Mouse (Mus musculus): ENCODE results near the gene Uimc1. TPM values are rescaled to one million over a fixed set of nuclear protein-coding genes. Genes with fewer than 3 reads are reported as not detected.

Uimc1 gene
- polyA plus RNA-seq, 1 experiment from 2014 or later = 56.7 TPM

DNA sequence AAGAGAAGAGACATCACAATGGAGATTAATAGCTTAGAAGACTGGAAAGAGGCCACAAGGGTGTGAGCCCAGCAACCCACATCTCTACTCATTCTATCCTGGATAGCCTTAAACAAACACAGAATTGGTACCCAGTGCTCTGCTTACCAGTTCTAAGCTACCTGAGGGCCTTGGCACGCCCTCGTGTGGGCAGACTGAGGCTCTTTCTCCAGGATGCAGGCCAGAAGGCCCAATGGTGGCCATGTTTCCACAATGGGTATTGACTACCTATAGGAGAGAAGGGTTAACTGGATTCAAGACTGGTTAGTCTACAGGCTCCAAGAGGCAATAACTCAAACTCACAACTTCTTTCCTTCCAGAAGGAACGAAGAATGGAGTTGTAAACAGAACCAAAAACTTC is 80.9 kb downstream of the Uimc1 start:
- peaks cover 26% of the 10 kb centered on the region; the same call in 1 of the 2 replicates for H3K36me3 ChIP-seq (ENCODE audit: inconsistent target)
- 55% methylated on average over 3 of the region's 3 CpGs for WGBS (ENCODE audit: missing documents)
- peak overlapping the region; percentile 69 for H3K4me3 ChIP-seq (ENCODE audit: inconsistent target)
- peak overlapping the region; percentile 96 for H3K27ac ChIP-seq
- H3K79me2 ChIP-seq (ENCODE audit: inconsistent target) = peaks cover 58% of the 10 kb centered on the region

DNA sequence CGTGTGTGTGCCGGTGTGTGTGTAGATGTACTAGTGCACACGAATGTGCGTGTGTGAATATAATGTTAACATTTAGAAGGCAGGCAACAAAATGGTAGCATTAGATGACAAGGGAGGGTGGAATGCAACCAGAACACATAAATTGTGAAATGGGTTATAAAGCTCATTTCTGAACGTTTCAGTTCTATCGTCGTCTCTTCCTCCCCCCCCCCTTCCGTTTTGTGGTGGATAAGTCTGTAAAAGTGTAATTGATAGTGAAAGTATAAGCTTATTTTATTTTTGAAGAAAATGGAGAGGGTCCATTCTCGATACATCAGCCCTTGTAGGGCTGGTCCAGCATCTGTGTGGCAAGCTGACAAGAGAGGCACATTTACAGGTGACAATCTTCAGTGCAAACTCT is 81.4 kb downstream of the Uimc1 start:
- WGBS (ENCODE audit: missing documents) = 38% methylated on average over 8 of the region's 9 CpGs
- peaks cover 31% of the 10 kb centered on the region for H3K36me3 ChIP-seq (ENCODE audit: inconsistent target)
- peaks cover 58% of the 10 kb centered on the region for H3K79me2 ChIP-seq (ENCODE audit: inconsistent target)
- peak overlapping the region; percentile 69 for H3K4me3 ChIP-seq (ENCODE audit: inconsistent target)
- peak overlapping the region; percentile 96 for H3K27ac ChIP-seq

DNA sequence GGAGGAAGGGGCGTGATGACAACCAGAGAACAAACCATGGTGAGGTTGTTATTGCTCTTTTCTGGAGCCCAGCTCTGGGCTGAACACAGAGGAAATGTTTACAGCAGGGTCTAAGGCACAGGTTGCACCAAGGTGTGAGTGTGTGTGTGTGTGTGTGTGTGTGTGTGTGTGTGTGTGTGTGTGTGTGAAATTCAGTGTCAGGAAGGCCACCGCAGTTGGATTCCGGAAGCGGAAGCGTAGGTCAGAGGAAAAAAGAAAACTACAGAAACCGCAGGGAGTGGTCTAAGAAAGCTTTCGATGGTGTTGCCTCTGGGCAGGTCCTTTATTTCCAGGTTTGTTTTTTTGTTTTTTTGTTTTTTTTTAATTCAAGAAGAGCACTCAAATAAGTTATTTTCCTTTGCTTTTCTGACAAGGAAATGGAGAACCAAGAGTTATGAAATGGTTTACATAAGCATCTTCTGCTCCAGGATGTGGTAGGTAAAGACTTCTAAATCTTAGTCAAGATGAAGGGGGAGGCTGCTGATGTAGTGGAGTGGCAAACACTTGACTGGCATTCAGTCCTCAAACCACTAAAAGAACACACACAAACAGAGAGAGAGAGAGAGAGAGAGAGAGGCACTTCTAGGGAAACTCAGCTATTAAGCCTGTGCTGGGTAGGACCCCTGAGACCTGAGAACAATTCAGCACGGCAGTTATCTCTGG is 82.1 kb downstream of the Uimc1 start:
- Histone ChIP-seq H3K79me2 (ENCODE audit: inconsistent target) (peaks cover 58% of the 10 kb centered on the region), H3K36me3 (ENCODE audit: inconsistent target) (peaks cover 38% of the 10 kb centered on the region), H3K4me3 (ENCODE audit: inconsistent target) (peak overlapping the region; percentile 69), H3K27ac (peak overlapping the region; percentile 96)
- WGBS (ENCODE audit: missing documents) = 13% methylated on average over 5 of the region's 8 CpGs

DNA sequence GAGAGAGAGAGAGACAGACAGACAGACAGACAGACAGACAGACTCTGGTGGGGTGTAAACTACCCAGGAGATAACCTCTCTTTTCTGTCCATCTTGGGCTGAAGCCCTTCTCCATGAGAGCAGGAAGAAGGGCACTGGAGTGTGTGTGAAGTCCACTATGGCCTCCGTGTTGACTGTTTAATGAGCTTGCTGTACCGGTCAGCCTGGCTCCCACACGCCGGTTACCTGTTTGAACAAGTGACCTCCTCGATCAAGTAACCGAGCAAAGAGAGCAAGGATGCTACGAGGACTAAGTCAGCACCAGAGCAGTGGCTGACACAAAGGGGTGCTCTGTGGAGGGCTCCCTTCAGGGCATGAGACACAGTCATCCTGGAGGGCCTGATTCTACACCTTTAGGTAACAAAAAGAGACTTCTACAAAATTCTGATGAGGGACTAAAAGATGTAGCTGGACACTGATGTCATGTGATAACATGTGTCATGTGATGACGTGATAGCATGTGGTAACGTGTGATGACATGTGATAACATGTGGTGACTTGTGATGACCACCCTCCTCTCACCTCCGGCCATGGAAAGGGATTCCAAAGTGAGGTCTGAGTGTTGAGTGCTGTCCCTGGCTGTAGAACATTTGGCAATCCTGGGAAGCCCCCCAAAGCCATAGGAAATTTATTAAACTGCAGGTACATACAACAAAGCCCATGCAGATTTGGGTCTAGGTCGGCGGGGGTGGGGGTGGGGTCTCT is 82.8 kb downstream of the Uimc1 start:
- 78% methylated on average over 12 of the region's 12 CpGs for WGBS (ENCODE audit: missing documents)
- Histone ChIP-seq H3K27ac (peak overlapping the region; percentile 96), H3K4me3 (ENCODE audit: inconsistent target) (no peak overlapping the region)

GRCm38 (mm10) chr13:55014451-55014850 is 85.6 kb downstream of the Uimc1 start:
- Histone ChIP-seq H3K36me3 (ENCODE audit: inconsistent target) (peaks cover 74% of the 10 kb centered on the region), H3K79me2 (ENCODE audit: inconsistent target) (peaks cover 52% of the 10 kb centered on the region)
- WGBS (ENCODE audit: missing documents) = 77% methylated on average over 6 of the region's 9 CpGs

More for the DNA sequence above, 82.8 kb downstream of the Uimc1 start:
- Histone ChIP-seq H3K36me3 (ENCODE audit: inconsistent target) (peaks cover 45% of the 10 kb centered on the region), H3K79me2 (ENCODE audit: inconsistent target) (peaks cover 58% of the 10 kb centered on the region)

GRCm38 (mm10) chr13:55013702-55014344 is 86.3 kb downstream of the Uimc1 start:
- Histone ChIP-seq H3K27ac (no peak overlapping the region), H3K4me3 (ENCODE audit: inconsistent target) (no peak overlapping the region), H3K36me3 (ENCODE audit: inconsistent target) (peaks cover 76% of the 10 kb centered on the region), H3K79me2 (ENCODE audit: inconsistent target) (peaks cover 46% of the 10 kb centered on the region)
- 59% methylated on average over 8 of the region's 9 CpGs for WGBS (ENCODE audit: missing documents)

More at GRCm38 (mm10) chr13:55014451-55014850, 85.6 kb downstream of the Uimc1 start:
- H3K27ac ChIP-seq = no peak overlapping the region
- H3K4me3 ChIP-seq (ENCODE audit: inconsistent target) = no peak overlapping the region

DNA sequence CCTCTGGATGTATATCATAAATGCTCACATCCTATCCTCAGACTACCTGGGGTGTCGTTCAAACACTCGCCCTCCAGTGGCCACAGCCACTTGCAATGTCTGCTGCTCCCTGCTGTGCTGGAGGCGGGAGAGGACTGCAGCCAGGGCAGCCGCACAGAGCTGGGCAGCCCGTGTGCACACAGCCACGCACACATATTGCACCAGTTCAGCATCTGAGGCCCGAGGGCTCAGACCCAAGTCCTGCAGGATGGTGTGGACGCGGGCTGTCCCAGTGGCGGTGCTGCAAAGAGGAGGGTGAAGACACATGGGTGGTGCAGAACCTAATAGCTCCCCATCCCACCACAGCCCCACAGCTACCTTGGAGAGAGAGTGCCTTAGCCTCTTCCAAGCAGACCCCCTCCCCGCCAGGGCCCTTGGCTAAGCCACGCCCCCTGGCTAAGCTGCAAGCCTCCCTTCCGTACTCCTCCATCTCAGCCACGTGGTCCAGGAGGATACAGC is 88.1 kb downstream of the Uimc1 start:
- H3K79me2 ChIP-seq (ENCODE audit: inconsistent target) = peaks cover 28% of the 10 kb centered on the region
- no peak overlapping the region for H3K27ac ChIP-seq
- WGBS (ENCODE audit: missing documents) = 75% methylated on average over 14 of the region's 14 CpGs
- no peak overlapping the region for H3K4me3 ChIP-seq (ENCODE audit: inconsistent target)
- peaks cover 90% of the 10 kb centered on the region for H3K36me3 ChIP-seq (ENCODE audit: inconsistent target)

GRCm38 (mm10) chr13:55011103-55011502 is 89.0 kb downstream of the Uimc1 start:
- H3K27ac ChIP-seq = no peak overlapping the region
- peaks cover 96% of the 10 kb centered on the region for H3K36me3 ChIP-seq (ENCODE audit: inconsistent target)
- no peak overlapping the region for H3K4me3 ChIP-seq (ENCODE audit: inconsistent target)
- H3K79me2 ChIP-seq (ENCODE audit: inconsistent target) = peaks cover 19% of the 10 kb centered on the region
- 97% methylated on average over 13 of the region's 15 CpGs for WGBS (ENCODE audit: missing documents)

DNA sequence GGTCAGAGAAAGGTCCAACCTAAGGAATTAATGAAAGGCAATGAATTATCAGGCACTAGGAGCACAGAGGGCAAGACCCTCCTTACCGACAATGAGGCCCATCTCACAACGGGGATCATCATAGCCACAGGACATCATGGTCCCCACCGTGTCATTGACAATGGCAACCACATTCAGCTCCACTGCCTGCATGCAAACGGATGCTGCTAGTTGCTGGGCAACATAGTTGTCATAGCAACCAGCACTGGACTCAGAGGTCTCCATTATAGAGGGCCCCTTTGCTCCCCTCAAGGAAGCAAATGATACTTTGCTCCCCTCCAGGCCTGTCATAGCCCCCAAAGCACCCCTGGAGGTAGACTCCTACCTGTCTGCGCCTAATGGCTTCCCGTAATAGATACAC is 91.5 kb downstream of the Uimc1 start:
- Histone ChIP-seq H3K79me2 (ENCODE audit: inconsistent target) (no peaks in the 10 kb centered on the region; the same call in 1 of the 2 replicates), H3K27ac (no peak overlapping the region), H3K36me3 (ENCODE audit: inconsistent target) (peaks cover 83% of the 10 kb centered on the region), H3K4me3 (ENCODE audit: inconsistent target) (no peak overlapping the region)
- 94% methylated on average over 6 of the region's 6 CpGs for WGBS (ENCODE audit: missing documents)

- 95% methylated on average over 7 of the region's 7 CpGs for WGBS (ENCODE audit: missing documents)
- Histone ChIP-seq H3K36me3 (ENCODE audit: inconsistent target) (peaks cover 60% of the 10 kb centered on the region), H3K79me2 (ENCODE audit: inconsistent target) (no peaks in the 10 kb centered on the region), H3K27ac (no peak overlapping the region), H3K4me3 (ENCODE audit: inconsistent target) (no peak overlapping the region)
Measured at GRCm38 (mm10) chr13:55006415-55006742, 93.7 kb downstream of the Uimc1 start.

GRCm38 (mm10) chr13:55005691-55006414 is 94.2 kb downstream of the Uimc1 start:
- WGBS (ENCODE audit: missing documents) = 94% methylated on average over 26 of the region's 31 CpGs
- Histone ChIP-seq H3K79me2 (ENCODE audit: inconsistent target) (no peaks in the 10 kb centered on the region), H3K27ac (no peak overlapping the region), H3K36me3 (ENCODE audit: inconsistent target) (peaks cover 55% of the 10 kb centered on the region), H3K4me3 (ENCODE audit: inconsistent target) (no peak overlapping the region)

GRCm38 (mm10) chr13:55004646-55005045 is 95.5 kb downstream of the Uimc1 start:
- H3K79me2 ChIP-seq (ENCODE audit: inconsistent target) = no peaks in the 10 kb centered on the region
- WGBS (ENCODE audit: missing documents) = 67% methylated on average over 10 of the region's 11 CpGs
- no peak overlapping the region for H3K27ac ChIP-seq
- peaks cover 43% of the 10 kb centered on the region for H3K36me3 ChIP-seq (ENCODE audit: inconsistent target)
- H3K4me3 ChIP-seq (ENCODE audit: inconsistent target) = no peak overlapping the region

DNA sequence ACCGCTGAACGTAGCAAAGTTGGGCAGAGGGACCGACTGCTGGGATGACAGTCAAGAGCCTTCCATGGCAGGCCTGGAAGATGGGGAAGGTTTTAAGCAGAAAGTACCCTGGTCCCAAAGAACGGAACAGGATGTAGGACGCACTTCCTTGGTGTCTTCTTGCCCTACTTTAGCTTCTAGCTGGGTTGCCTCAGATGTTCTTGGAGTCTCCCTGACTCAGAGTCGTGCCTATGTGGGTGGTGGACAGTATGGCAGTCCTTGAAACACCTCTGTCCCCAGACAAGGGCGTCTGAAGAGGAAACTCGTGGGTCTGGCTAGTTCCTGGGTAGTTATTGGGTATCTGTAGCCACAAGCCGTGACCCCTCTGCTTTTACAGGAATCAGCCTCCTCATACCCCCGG is 98.0 kb downstream of the Uimc1 start:
- Histone ChIP-seq H3K36me3 (ENCODE audit: inconsistent target) (peaks cover 18% of the 10 kb centered on the region; the same call in 1 of the 2 replicates), H3K79me2 (ENCODE audit: inconsistent target) (no peaks in the 10 kb centered on the region), H3K4me3 (ENCODE audit: inconsistent target) (no peak overlapping the region), H3K27ac (no peak overlapping the region)
- 67% methylated on average over 9 of the region's 10 CpGs for WGBS (ENCODE audit: missing documents)

DNA sequence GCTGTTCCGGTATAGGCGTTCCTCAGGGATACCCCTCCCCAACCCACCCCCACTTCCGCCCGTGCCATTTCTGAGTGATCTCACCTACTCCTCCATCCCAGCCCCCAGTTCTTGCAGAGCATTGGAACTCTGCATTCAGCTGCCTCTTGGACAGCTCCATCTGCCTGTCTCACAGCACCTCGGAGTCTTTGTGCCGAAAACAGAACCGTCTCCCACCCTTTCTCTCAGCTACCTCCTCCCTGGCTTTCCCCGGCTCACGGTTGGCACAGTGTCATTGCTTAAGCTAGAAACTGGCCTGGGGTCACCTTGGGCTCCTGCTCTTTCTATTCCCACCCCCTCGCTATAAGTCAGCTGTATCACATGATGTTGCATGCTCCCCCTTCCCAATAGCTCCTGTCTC is 99.7 kb downstream of the Uimc1 start:
- no peak overlapping the region for H3K27ac ChIP-seq
- H3K79me2 ChIP-seq (ENCODE audit: inconsistent target) = no peaks in the 10 kb centered on the region
- 89% methylated on average over 10 of the region's 10 CpGs for WGBS (ENCODE audit: missing documents)
- H3K4me3 ChIP-seq (ENCODE audit: inconsistent target) = no peak overlapping the region
- H3K36me3 ChIP-seq (ENCODE audit: inconsistent target) = peaks cover under 1% of the 10 kb centered on the region; the same call in 1 of the 2 replicates
